Mouse (Mus musculus): ENCODE measurements around the gene Vps50.

- TF ChIP-seq POLR2A (IDR thresholded peaks at IDR 0.05; ENCODE audit: borderline replicate concordance, insufficient read depth, low read length) = no peak
- TF ChIP-seq CTCF (IDR thresholded peaks at IDR 0.05; ENCODE audit: borderline replicate concordance, insufficient read depth, low read depth, low read length) = no peak
Measured at GRCm38 (mm10) chr6:3528198-3528597, 30.0 kb downstream of the Vps50 start.

Data from cerebellum, adult 2 months (tissue).